ENCODE assay signal across 12 mouse cellular contexts in genomic region chr8:70583476-70584387, GRCm38 (mm10). TPM values are rescaled to one million over a fixed set of nuclear protein-coding genes. Genes with fewer than 3 reads are reported as not detected.
DNase-seq lines count a peak whose midpoint lies in the region; ATAC-seq lines count a peak whose summit lies in the region.
"Had no signal": no experiment of that assay in that cellular context is flagged by ENCODE, and none has a peak within 500 bp of the region (broad histone marks: within the 10 kb centered on the region; RNA-seq: fewer than 3 reads in every experiment).

No protein-coding gene starts in this region.

- H3K27ac ChIP-seq in forebrain, embryonic 12.5 days, result no peak overlapping the region
- no peak overlapping the region for H3K27ac ChIP-seq in forebrain, embryonic 11.5 days (ENCODE audit: low read depth, low read length)
- no peak overlapping the region for H3K27ac ChIP-seq in hindbrain, embryonic 13.5 days
- H3K27ac ChIP-seq in hindbrain, embryonic 10.5 days, result no peak overlapping the region
- H3K27ac ChIP-seq in midbrain, embryonic 11.5 days (ENCODE audit: low read depth, low read length), result no peak overlapping the region
- H3K27ac ChIP-seq in midbrain, embryonic 16.5 days (ENCODE audit: low read length), result no peak overlapping the region
- H3K27ac ChIP-seq: liver, embryonic 12.5 days had no signal

- H3K27me3 ChIP-seq in forebrain, embryonic 12.5 days, result no peaks in the 10 kb centered on the region
- H3K27me3 ChIP-seq in forebrain, embryonic 11.5 days (ENCODE audit: control insufficient read depth, insufficient read depth, low read length), result no peaks in the 10 kb centered on the region
- no peaks in the 10 kb centered on the region for H3K27me3 ChIP-seq in hindbrain, embryonic 13.5 days
- no peaks in the 10 kb centered on the region for H3K27me3 ChIP-seq in hindbrain, embryonic 10.5 days (ENCODE audit: insufficient read depth, poor library complexity, severe bottlenecking)
- H3K27me3 ChIP-seq in midbrain, embryonic 11.5 days (ENCODE audit: control insufficient read depth, insufficient read depth, low read length), result no peaks in the 10 kb centered on the region
- no peaks in the 10 kb centered on the region for H3K27me3 ChIP-seq in midbrain, embryonic 16.5 days (ENCODE audit: control insufficient read depth, insufficient read depth, low read depth, low read length)
- H3K27me3 ChIP-seq: liver, embryonic 12.5 days had no signal

- DNase-seq in forebrain, embryonic 11.5 days (ENCODE audit: low spot score), result no peak
- DNase-seq in hindbrain, embryonic 10.5 days (ENCODE audit: low spot score), result no peak
- peak; percentile 8 for DNase-seq in midbrain, embryonic 11.5 days (ENCODE audit: low spot score, missing footprints)
- no peak for DNase-seq in T-cell, adult 2 months (ENCODE audit: low spot score)
- DNase-seq in urinary bladder, postnatal 25 days (ENCODE audit: low spot score), result no peak
- DNase-seq: kidney, postnatal 4 days; lung, postnatal 4 days; thymus, postnatal 14 days had no signal

- no peak for ATAC-seq in forebrain, embryonic 12.5 days (ENCODE audit: low FRiP score)
- ATAC-seq in forebrain, embryonic 11.5 days (replicated peaks; ENCODE audit: low FRiP score), result no peak
- no peak for ATAC-seq in hindbrain, embryonic 13.5 days (ENCODE audit: low FRiP score)
- no peak for ATAC-seq in midbrain, embryonic 11.5 days (ENCODE audit: low FRiP score)
- ATAC-seq in midbrain, embryonic 16.5 days, result no peak

- H3K4me3 ChIP-seq in forebrain, embryonic 12.5 days (replicated peaks), result no peak overlapping the region
- no peak overlapping the region for H3K4me3 ChIP-seq in forebrain, embryonic 11.5 days (ENCODE audit: low read depth, low read length)
- no peak overlapping the region for H3K4me3 ChIP-seq in hindbrain, embryonic 13.5 days
- H3K4me3 ChIP-seq in hindbrain, embryonic 10.5 days, result no peak overlapping the region
- no peak overlapping the region for H3K4me3 ChIP-seq in midbrain, embryonic 11.5 days (ENCODE audit: low read depth, low read length)
- H3K4me3 ChIP-seq in midbrain, embryonic 16.5 days (ENCODE audit: low read depth, low read length), result no peak overlapping the region
- H3K4me3 ChIP-seq: liver, embryonic 12.5 days had no signal

- H3K4me1 ChIP-seq in forebrain, embryonic 12.5 days, result no peaks in the 10 kb centered on the region
- H3K4me1 ChIP-seq in forebrain, embryonic 11.5 days (replicated peaks; ENCODE audit: control insufficient read depth, insufficient read depth, low read length), result no peaks in the 10 kb centered on the region
- H3K4me1 ChIP-seq in hindbrain, embryonic 13.5 days (replicated peaks), result no peaks in the 10 kb centered on the region; the same call in 1 of the 2 replicates
- H3K4me1 ChIP-seq in hindbrain, embryonic 10.5 days (replicated peaks), result no peaks in the 10 kb centered on the region
- H3K4me1 ChIP-seq in midbrain, embryonic 11.5 days (ENCODE audit: control insufficient read depth, insufficient read depth, low read length), result no peaks in the 10 kb centered on the region
- H3K4me1 ChIP-seq in midbrain, embryonic 16.5 days (ENCODE audit: control insufficient read depth, insufficient read depth, low read length), result no peaks in the 10 kb centered on the region
- H3K4me1 ChIP-seq: liver, embryonic 12.5 days had no signal

- 95% methylated on average over 18 of the region's 18 CpGs for WGBS in forebrain, embryonic 12.5 days
- WGBS in forebrain, embryonic 11.5 days, result 91% methylated on average over 18 of the region's 18 CpGs
- WGBS in hindbrain, embryonic 13.5 days, result 93% methylated on average over 18 of the region's 18 CpGs
- 93% methylated on average over 18 of the region's 18 CpGs for WGBS in hindbrain, embryonic 10.5 days
- WGBS in midbrain, embryonic 11.5 days, result 95% methylated on average over 18 of the region's 18 CpGs
- WGBS in midbrain, embryonic 16.5 days, result 93% methylated on average over 18 of the region's 18 CpGs

- H3K4me2 ChIP-seq in forebrain, embryonic 12.5 days, result no peak overlapping the region
- no peak overlapping the region for H3K4me2 ChIP-seq in forebrain, embryonic 11.5 days (ENCODE audit: low read depth, low read length, severe bottlenecking)
- no peak overlapping the region for H3K4me2 ChIP-seq in hindbrain, embryonic 13.5 days
- H3K4me2 ChIP-seq in midbrain, embryonic 11.5 days, result no peak overlapping the region
- H3K4me2 ChIP-seq in midbrain, embryonic 16.5 days (ENCODE audit: low read length), result no peak overlapping the region
- H3K4me2 ChIP-seq: liver, embryonic 12.5 days had no signal

- H3K9ac ChIP-seq in forebrain, embryonic 12.5 days, result peak overlapping the region; percentile 7; the same call in 1 of the 2 replicates
- no peak overlapping the region for H3K9ac ChIP-seq in forebrain, embryonic 11.5 days (ENCODE audit: low read length)
- H3K9ac ChIP-seq in hindbrain, embryonic 13.5 days, result peak overlapping the region; percentile 35; the same call in 1 of the 2 replicates
- no peak overlapping the region for H3K9ac ChIP-seq in midbrain, embryonic 11.5 days (ENCODE audit: low read length)
- H3K9ac ChIP-seq in midbrain, embryonic 16.5 days (ENCODE audit: low read depth, low read length), result no peak overlapping the region
- H3K9ac ChIP-seq: liver, embryonic 12.5 days had no signal

- peaks cover 90% of the 10 kb centered on the region for H3K36me3 ChIP-seq in forebrain, embryonic 12.5 days (replicated peaks)
- H3K36me3 ChIP-seq in forebrain, embryonic 11.5 days (ENCODE audit: control insufficient read depth, insufficient read depth, low read length), result peaks cover 2% of the 10 kb centered on the region; the same call in 1 of the 2 replicates
- peaks cover 93% of the 10 kb centered on the region for H3K36me3 ChIP-seq in hindbrain, embryonic 13.5 days
- peaks cover 97% of the 10 kb centered on the region for H3K36me3 ChIP-seq in hindbrain, embryonic 10.5 days
- peaks cover 15% of the 10 kb centered on the region for H3K36me3 ChIP-seq in midbrain, embryonic 11.5 days (ENCODE audit: control insufficient read depth, insufficient read depth, low read length)
- peaks cover 43% of the 10 kb centered on the region for H3K36me3 ChIP-seq in midbrain, embryonic 16.5 days (ENCODE audit: control insufficient read depth, insufficient read depth, low read length)

- H3K9me3 ChIP-seq in forebrain, embryonic 12.5 days, result no peaks in the 10 kb centered on the region
- H3K9me3 ChIP-seq in forebrain, embryonic 11.5 days (ENCODE audit: control insufficient read depth, low read length), result no peaks in the 10 kb centered on the region
- no peaks in the 10 kb centered on the region for H3K9me3 ChIP-seq in hindbrain, embryonic 13.5 days
- no peaks in the 10 kb centered on the region for H3K9me3 ChIP-seq in hindbrain, embryonic 10.5 days
- H3K9me3 ChIP-seq in midbrain, embryonic 11.5 days (ENCODE audit: control insufficient read depth, low read length), result no peaks in the 10 kb centered on the region
- H3K9me3 ChIP-seq in midbrain, embryonic 16.5 days (replicated peaks; ENCODE audit: control insufficient read depth, low read length, poor library complexity, severe bottlenecking), result no peaks in the 10 kb centered on the region
- H3K9me3 ChIP-seq: liver, embryonic 12.5 days had no signal

RNA-seq across cellular contexts. Expression of gene Isyna1, which starts 10.4 kb away (rescaled TPM):
- 101 and 107 TPM in 2 replicates for polyA plus RNA-seq in forebrain, embryonic 12.5 days (2016; fragmentation: Nextera tagmentation; extraction: Ambion mirVana)
- polyA plus RNA-seq in forebrain, embryonic 11.5 days (2014; fragmentation: Nextera tagmentation; extraction: Ambion mirVana), result 98.1 and 109 TPM in 2 replicates
- 121 and 125 TPM in 2 replicates for polyA plus RNA-seq in hindbrain, embryonic 13.5 days (2015; fragmentation: Nextera tagmentation; extraction: Ambion mirVana)
- polyA plus RNA-seq in hindbrain, embryonic 10.5 days (2016; fragmentation: Nextera tagmentation; extraction: Ambion mirVana), result 158 and 159 TPM in 2 replicates
- polyA plus RNA-seq in midbrain, embryonic 11.5 days (2014; fragmentation: Nextera tagmentation; extraction: Ambion mirVana), result 46.1 and 56.0 TPM in 2 replicates
- polyA plus RNA-seq in midbrain, embryonic 16.5 days (2015; fragmentation: Nextera tagmentation; extraction: Ambion mirVana), result 155 and 171 TPM in 2 replicates

RNA-seq across cellular contexts. Expression of gene Ssbp4, which starts 24.9 kb away (rescaled TPM):
- polyA plus RNA-seq in forebrain, embryonic 12.5 days (2016; fragmentation: Nextera tagmentation; extraction: Ambion mirVana), result 97.4 and 106 TPM in 2 replicates
- 113 and 127 TPM in 2 replicates for polyA plus RNA-seq in forebrain, embryonic 11.5 days (2014; fragmentation: Nextera tagmentation; extraction: Ambion mirVana)
- 122 and 132 TPM in 2 replicates for polyA plus RNA-seq in hindbrain, embryonic 13.5 days (2015; fragmentation: Nextera tagmentation; extraction: Ambion mirVana)
- polyA plus RNA-seq in hindbrain, embryonic 10.5 days (2016; fragmentation: Nextera tagmentation; extraction: Ambion mirVana), result 84.4 and 117 TPM in 2 replicates
- 87.8 and 96.9 TPM in 2 replicates for polyA plus RNA-seq in midbrain, embryonic 11.5 days (2014; fragmentation: Nextera tagmentation; extraction: Ambion mirVana)
- 151 and 173 TPM in 2 replicates for polyA plus RNA-seq in midbrain, embryonic 16.5 days (2015; fragmentation: Nextera tagmentation; extraction: Ambion mirVana)

RNA-seq across cellular contexts. Expression of gene Lrrc25, which starts 32.2 kb away (rescaled TPM):
- 0.31 and 0.45 TPM in 2 replicates for polyA plus RNA-seq in forebrain, embryonic 12.5 days (2016; fragmentation: Nextera tagmentation; extraction: Ambion mirVana)
- 1.2 and 1.4 TPM in 2 replicates for polyA plus RNA-seq in forebrain, embryonic 11.5 days (2014; fragmentation: Nextera tagmentation; extraction: Ambion mirVana)
- polyA plus RNA-seq in hindbrain, embryonic 13.5 days (2015; fragmentation: Nextera tagmentation; extraction: Ambion mirVana), result 1.5 and 1.9 TPM in 2 replicates
- polyA plus RNA-seq in hindbrain, embryonic 10.5 days (2016; fragmentation: Nextera tagmentation; extraction: Ambion mirVana), result 1.1 and 1.6 TPM in 2 replicates
- polyA plus RNA-seq in midbrain, embryonic 11.5 days (2014; fragmentation: Nextera tagmentation; extraction: Ambion mirVana), result 1.2 and 1.3 TPM in 2 replicates
- polyA plus RNA-seq in midbrain, embryonic 16.5 days (2015; fragmentation: Nextera tagmentation; extraction: Ambion mirVana), result 0.64 and 0.97 TPM in 2 replicates

RNA-seq across cellular contexts. Expression of gene Ell, which starts 44.5 kb away (rescaled TPM):
- 18.8 and 19.9 TPM in 2 replicates for polyA plus RNA-seq in forebrain, embryonic 12.5 days (2016; fragmentation: Nextera tagmentation; extraction: Ambion mirVana)
- polyA plus RNA-seq in forebrain, embryonic 11.5 days (2014; fragmentation: Nextera tagmentation; extraction: Ambion mirVana), result 21.8 and 22.2 TPM in 2 replicates
- 16.3 and 17.2 TPM in 2 replicates for polyA plus RNA-seq in hindbrain, embryonic 13.5 days (2015; fragmentation: Nextera tagmentation; extraction: Ambion mirVana)
- polyA plus RNA-seq in hindbrain, embryonic 10.5 days (2016; fragmentation: Nextera tagmentation; extraction: Ambion mirVana), result 20.5 and 22.4 TPM in 2 replicates
- 13.0 TPM in 2 replicates for polyA plus RNA-seq in midbrain, embryonic 11.5 days (2014; fragmentation: Nextera tagmentation; extraction: Ambion mirVana)
- 16.7 and 19.2 TPM in 2 replicates for polyA plus RNA-seq in midbrain, embryonic 16.5 days (2015; fragmentation: Nextera tagmentation; extraction: Ambion mirVana)

RNA-seq across cellular contexts. Expression of gene Gdf15, which starts 48.5 kb away (rescaled TPM):
- polyA plus RNA-seq in forebrain, embryonic 12.5 days (2016; fragmentation: Nextera tagmentation; extraction: Ambion mirVana), result 0.14 TPM in 1 of 2 replicates, not detected in the other
- polyA plus RNA-seq in forebrain, embryonic 11.5 days (2014; fragmentation: Nextera tagmentation; extraction: Ambion mirVana), result not detected in 2 replicates
- 0.12 and 0.14 TPM in 2 replicates for polyA plus RNA-seq in hindbrain, embryonic 13.5 days (2015; fragmentation: Nextera tagmentation; extraction: Ambion mirVana)
- not detected in 2 replicates for polyA plus RNA-seq in hindbrain, embryonic 10.5 days (2016; fragmentation: Nextera tagmentation; extraction: Ambion mirVana)
- polyA plus RNA-seq in midbrain, embryonic 11.5 days (2014; fragmentation: Nextera tagmentation; extraction: Ambion mirVana), result 0.10 and 0.11 TPM in 2 replicates
- polyA plus RNA-seq in midbrain, embryonic 16.5 days (2015; fragmentation: Nextera tagmentation; extraction: Ambion mirVana), result 0.35 and 0.39 TPM in 2 replicates

Comparison
In these comparisons a context has a peak if more than half of its experiments do, and no peak if none do; other contexts are left out.
1. H3K9ac ChIP-seq: peak in forebrain, embryonic 12.5 days (single experiment) and hindbrain, embryonic 13.5 days (single experiment); none in forebrain, embryonic 11.5 days (single experiment), midbrain, embryonic 11.5 days (single experiment) and midbrain, embryonic 16.5 days (single experiment).